Mouse (Mus musculus): Measurements from ENCODE around the gene Ttc7b. TPM values are rescaled to one million over a fixed set of nuclear protein-coding genes. Genes with fewer than 3 reads are reported as not detected.
A peak's percentile ranks its signal among the peaks of the same experiment; 100 is the strongest.

Gene Ttc7b
- polyA plus RNA-seq, 1 experiment from 2014 or later: 3.5 TPM

- H3K27ac ChIP-seq (ENCODE audit: low read length): no peak overlapping the region
- H3K4me1 ChIP-seq (ENCODE audit: control insufficient read depth, insufficient read depth, low read length): no peaks in the 10 kb centered on the region
- no peaks in the 10 kb centered on the region for H3K36me3 ChIP-seq (ENCODE audit: control insufficient read depth, insufficient read depth, low read length)
- no peaks in the 10 kb centered on the region for H3K27me3 ChIP-seq (ENCODE audit: control insufficient read depth, insufficient read depth, low read length)
- no peak overlapping the region for H3K4me2 ChIP-seq (ENCODE audit: low read depth, low read length)
- no peak overlapping the region for H3K9ac ChIP-seq (ENCODE audit: low read length)
- no peaks in the 10 kb centered on the region for H3K9me3 ChIP-seq (replicated peaks; ENCODE audit: control insufficient read depth, low read length)
- H3K4me3 ChIP-seq (replicated peaks; ENCODE audit: low read length): no peak overlapping the region
- WGBS: 89% methylated on average over 4 of the region's 4 CpGs
- no peak for ATAC-seq (ENCODE audit: insufficient read depth, low FRiP score)
Measured at GRCm38 (mm10) chr12:100428183-100428582, 92.4 kb downstream of the Ttc7b start.

GRCm38 (mm10) chr12:100426212-100426611, 94.4 kb downstream of the Ttc7b start:
- no peaks in the 10 kb centered on the region for H3K36me3 ChIP-seq (ENCODE audit: control insufficient read depth, insufficient read depth, low read length)
- no peak overlapping the region for H3K9ac ChIP-seq (ENCODE audit: low read length)
- H3K27me3 ChIP-seq (ENCODE audit: control insufficient read depth, insufficient read depth, low read length): no peaks in the 10 kb centered on the region
- no peak for ATAC-seq (ENCODE audit: insufficient read depth, low FRiP score)
- WGBS: 62% methylated on average over 4 of the region's 4 CpGs
- no peak overlapping the region for H3K27ac ChIP-seq (ENCODE audit: low read length)
- no peak overlapping the region for H3K4me2 ChIP-seq (ENCODE audit: low read depth, low read length)
- H3K4me3 ChIP-seq (replicated peaks; ENCODE audit: low read length): no peak overlapping the region
- H3K9me3 ChIP-seq (replicated peaks; ENCODE audit: control insufficient read depth, low read length): no peaks in the 10 kb centered on the region
- no peaks in the 10 kb centered on the region for H3K4me1 ChIP-seq (ENCODE audit: control insufficient read depth, insufficient read depth, low read length)

DNA sequence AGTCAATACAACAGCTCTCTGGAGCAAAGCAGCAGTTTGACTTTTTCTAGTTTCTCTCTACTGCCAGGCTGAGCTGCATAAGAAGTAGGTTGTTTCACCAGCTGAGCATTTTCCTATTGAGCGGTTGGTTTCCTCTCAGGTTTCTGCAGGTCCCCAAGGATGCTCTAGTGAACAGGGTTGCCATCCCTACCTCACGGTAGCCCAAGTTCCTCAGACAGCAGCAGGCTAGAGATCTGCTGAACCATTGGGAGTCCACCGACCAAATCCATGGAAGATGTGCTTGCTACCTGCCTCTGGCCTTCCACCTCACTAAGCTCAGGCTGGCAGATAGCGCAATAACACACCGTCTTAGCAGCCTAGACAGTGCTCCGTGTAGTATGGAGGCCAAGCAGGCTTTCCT, 95.6 kb downstream of the Ttc7b start:
- Histone ChIP-seq H3K9me3 (replicated peaks; ENCODE audit: control insufficient read depth, low read length) (no peaks in the 10 kb centered on the region), H3K4me1 (ENCODE audit: control insufficient read depth, insufficient read depth, low read length) (no peaks in the 10 kb centered on the region), H3K27ac (ENCODE audit: low read length) (no peak overlapping the region), H3K27me3 (ENCODE audit: control insufficient read depth, insufficient read depth, low read length) (no peaks in the 10 kb centered on the region), H3K36me3 (ENCODE audit: control insufficient read depth, insufficient read depth, low read length) (no peaks in the 10 kb centered on the region), H3K4me3 (replicated peaks; ENCODE audit: low read length) (no peak overlapping the region), H3K9ac (ENCODE audit: low read length) (no peak overlapping the region), H3K4me2 (ENCODE audit: low read depth, low read length) (no peak overlapping the region)
- 92% methylated on average over 6 of the region's 6 CpGs for WGBS
- ATAC-seq (ENCODE audit: insufficient read depth, low FRiP score): no peak

- ATAC-seq (ENCODE audit: insufficient read depth, low FRiP score): no peak
- no peak overlapping the region for H3K4me2 ChIP-seq (ENCODE audit: low read depth, low read length)
Measured at GRCm38 (mm10) chr12:100422286-100422820, 98.3 kb downstream of the Ttc7b start.

GRCm38 (mm10) chr12:100421538-100421937, 99.1 kb downstream of the Ttc7b start:
- Histone ChIP-seq H3K4me3 (replicated peaks; ENCODE audit: low read length) (no peak overlapping the region), H3K27ac (ENCODE audit: low read length) (no peak overlapping the region), H3K9me3 (replicated peaks; ENCODE audit: control insufficient read depth, low read length) (no peaks in the 10 kb centered on the region), H3K9ac (ENCODE audit: low read length) (no peak overlapping the region), H3K4me2 (ENCODE audit: low read depth, low read length) (no peak overlapping the region), H3K36me3 (ENCODE audit: control insufficient read depth, insufficient read depth, low read length) (no peaks in the 10 kb centered on the region), H3K4me1 (ENCODE audit: control insufficient read depth, insufficient read depth, low read length) (no peaks in the 10 kb centered on the region), H3K27me3 (ENCODE audit: control insufficient read depth, insufficient read depth, low read length) (no peaks in the 10 kb centered on the region)
- no peak for ATAC-seq (ENCODE audit: insufficient read depth, low FRiP score)
- 61% methylated on average over 6 of the region's 6 CpGs for WGBS

More at GRCm38 (mm10) chr12:100422286-100422820, 98.3 kb downstream of the Ttc7b start:
- 0 out of 2 replicates have a peak overlapping the region, but pooled peaks have one; percentile 20 for H3K9ac ChIP-seq (ENCODE audit: low read length)
- H3K27ac ChIP-seq (ENCODE audit: low read length): no peak overlapping the region
- H3K36me3 ChIP-seq (ENCODE audit: control insufficient read depth, insufficient read depth, low read length): no peaks in the 10 kb centered on the region
- no peak overlapping the region for H3K4me3 ChIP-seq (replicated peaks; ENCODE audit: low read length)
- H3K4me1 ChIP-seq (ENCODE audit: control insufficient read depth, insufficient read depth, low read length): no peaks in the 10 kb centered on the region
- no peaks in the 10 kb centered on the region for H3K27me3 ChIP-seq (ENCODE audit: control insufficient read depth, insufficient read depth, low read length)
- H3K9me3 ChIP-seq (replicated peaks; ENCODE audit: control insufficient read depth, low read length): no peaks in the 10 kb centered on the region
- WGBS: 58% methylated on average over 6 of the region's 6 CpGs

DNA sequence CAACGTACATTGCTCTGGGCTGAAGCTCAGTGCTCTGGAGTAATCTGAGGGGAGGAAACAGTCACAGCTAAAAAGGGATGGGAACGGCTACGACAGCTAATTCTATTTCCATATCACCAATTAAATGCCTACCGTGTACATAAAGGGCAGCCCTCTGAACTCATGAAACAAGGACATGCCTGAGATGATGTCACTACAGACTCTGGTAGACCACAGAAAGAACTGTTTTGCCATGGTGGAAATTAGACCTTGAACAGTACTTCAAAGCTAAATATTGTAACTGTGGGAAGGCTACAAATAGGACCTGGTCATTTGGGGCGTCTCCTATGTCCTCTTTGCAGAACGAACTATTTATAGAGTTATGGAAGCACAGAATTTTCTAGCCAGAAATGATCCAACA, 99.7 kb downstream of the Ttc7b start:
- 85% methylated on average over 6 of the region's 6 CpGs for WGBS
- H3K36me3 ChIP-seq (ENCODE audit: control insufficient read depth, insufficient read depth, low read length): no peaks in the 10 kb centered on the region
- ATAC-seq (ENCODE audit: insufficient read depth, low FRiP score): no peak
- H3K27ac ChIP-seq (ENCODE audit: low read length): no peak overlapping the region
- no peak overlapping the region for H3K4me3 ChIP-seq (replicated peaks; ENCODE audit: low read length)
- H3K9me3 ChIP-seq (replicated peaks; ENCODE audit: control insufficient read depth, low read length): no peaks in the 10 kb centered on the region
- H3K27me3 ChIP-seq (ENCODE audit: control insufficient read depth, insufficient read depth, low read length): no peaks in the 10 kb centered on the region
- H3K9ac ChIP-seq (ENCODE audit: low read length): no peak overlapping the region
- no peaks in the 10 kb centered on the region for H3K4me1 ChIP-seq (ENCODE audit: control insufficient read depth, insufficient read depth, low read length)
- no peak overlapping the region for H3K4me2 ChIP-seq (ENCODE audit: low read depth, low read length)

DNA sequence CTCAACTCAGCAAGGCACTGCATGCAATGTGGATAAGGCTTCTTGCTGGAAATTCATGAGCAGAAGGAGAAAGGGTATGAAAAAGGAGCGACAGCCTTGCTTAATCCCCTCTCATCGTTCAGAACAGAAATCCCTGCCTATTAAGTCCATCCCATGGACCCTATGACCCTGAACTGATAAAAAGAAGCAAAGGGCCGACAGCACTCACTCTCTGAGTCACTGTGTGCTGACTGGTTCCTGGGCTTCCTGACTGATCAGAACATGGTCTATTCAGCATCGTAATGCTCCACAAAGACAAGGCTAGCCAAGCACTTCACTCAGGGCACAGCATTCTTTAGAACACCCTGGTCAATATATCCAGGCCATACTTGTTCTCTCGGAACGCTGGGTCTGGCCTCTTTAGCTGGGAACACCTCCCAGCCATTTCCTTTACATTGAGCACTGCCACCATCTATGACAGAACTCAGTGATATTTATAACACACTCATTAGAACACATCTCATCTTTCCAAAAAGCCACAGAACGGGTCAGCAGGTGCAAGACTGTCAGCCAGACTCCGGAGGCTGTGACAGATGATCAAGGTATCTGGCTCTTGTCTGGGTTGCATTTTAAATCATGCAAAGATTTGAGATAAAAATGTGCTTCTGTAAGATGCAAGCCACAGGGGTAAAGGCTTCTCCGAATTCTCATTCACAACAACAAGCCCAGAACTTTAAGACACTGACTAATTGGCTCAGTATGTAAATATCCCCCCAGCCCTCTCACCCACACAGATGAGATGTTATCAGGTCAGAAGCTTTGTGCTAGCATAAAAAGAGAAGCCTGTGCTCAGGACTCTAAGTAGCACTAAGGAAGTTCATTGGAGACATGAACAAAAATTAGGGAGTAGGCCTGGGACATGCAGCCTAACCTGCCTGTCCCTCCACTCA, 100.4 kb downstream of the Ttc7b start:
- H3K4me2 ChIP-seq (ENCODE audit: low read depth, low read length): no peak overlapping the region
- no peak for ATAC-seq (ENCODE audit: insufficient read depth, low FRiP score)
- no peak overlapping the region for H3K9ac ChIP-seq (ENCODE audit: low read length)
- H3K27me3 ChIP-seq (ENCODE audit: control insufficient read depth, insufficient read depth, low read length): no peaks in the 10 kb centered on the region
- 66% methylated on average over 9 of the region's 9 CpGs for WGBS
- H3K9me3 ChIP-seq (replicated peaks; ENCODE audit: control insufficient read depth, low read length): no peaks in the 10 kb centered on the region
- H3K27ac ChIP-seq (ENCODE audit: low read length): no peak overlapping the region
- no peak overlapping the region for H3K4me3 ChIP-seq (replicated peaks; ENCODE audit: low read length)
- no peaks in the 10 kb centered on the region for H3K36me3 ChIP-seq (ENCODE audit: control insufficient read depth, insufficient read depth, low read length)
- no peaks in the 10 kb centered on the region for H3K4me1 ChIP-seq (ENCODE audit: control insufficient read depth, insufficient read depth, low read length)

- H3K27me3 ChIP-seq (ENCODE audit: control insufficient read depth, insufficient read depth, low read length): no peaks in the 10 kb centered on the region
- no peak overlapping the region for H3K4me2 ChIP-seq (ENCODE audit: low read depth, low read length)
- H3K27ac ChIP-seq (ENCODE audit: low read length): no peak overlapping the region
- H3K36me3 ChIP-seq (ENCODE audit: control insufficient read depth, insufficient read depth, low read length): no peaks in the 10 kb centered on the region
- no peaks in the 10 kb centered on the region for H3K9me3 ChIP-seq (replicated peaks; ENCODE audit: control insufficient read depth, low read length)
- peaks cover 6% of the 10 kb centered on the region; the same call in 1 of the 2 replicates for H3K4me1 ChIP-seq (ENCODE audit: control insufficient read depth, insufficient read depth, low read length)
- no peak overlapping the region for H3K9ac ChIP-seq (ENCODE audit: low read length)
- H3K4me3 ChIP-seq (replicated peaks; ENCODE audit: low read length): no peak overlapping the region
- 65% methylated on average over 6 of the region's 6 CpGs for WGBS
- no peak for ATAC-seq (ENCODE audit: insufficient read depth, low FRiP score)
Measured at GRCm38 (mm10) chr12:100415802-100416201, 104.8 kb downstream of the Ttc7b start.

GRCm38 (mm10) chr12:100414717-100415398, 105.8 kb downstream of the Ttc7b start:
- Histone ChIP-seq H3K36me3 (ENCODE audit: control insufficient read depth, insufficient read depth, low read length) (no peaks in the 10 kb centered on the region), H3K4me2 (ENCODE audit: low read depth, low read length) (no peak overlapping the region), H3K9ac (ENCODE audit: low read length) (peak overlapping the region; percentile 11; the same call in 1 of the 2 replicates), H3K4me3 (replicated peaks; ENCODE audit: low read length) (no peak overlapping the region), H3K27me3 (ENCODE audit: control insufficient read depth, insufficient read depth, low read length) (no peaks in the 10 kb centered on the region), H3K9me3 (replicated peaks; ENCODE audit: control insufficient read depth, low read length) (no peaks in the 10 kb centered on the region), H3K27ac (ENCODE audit: low read length) (no peak overlapping the region), H3K4me1 (ENCODE audit: control insufficient read depth, insufficient read depth, low read length) (peaks cover 6% of the 10 kb centered on the region; the same call in 1 of the 2 replicates)
- ATAC-seq (ENCODE audit: insufficient read depth, low FRiP score): peak; percentile 69
- 65% methylated on average over 14 of the region's 14 CpGs for WGBS
